Comparison of ENCODE assay signal across 8 mouse cellular contexts in the genomic region with DNA sequence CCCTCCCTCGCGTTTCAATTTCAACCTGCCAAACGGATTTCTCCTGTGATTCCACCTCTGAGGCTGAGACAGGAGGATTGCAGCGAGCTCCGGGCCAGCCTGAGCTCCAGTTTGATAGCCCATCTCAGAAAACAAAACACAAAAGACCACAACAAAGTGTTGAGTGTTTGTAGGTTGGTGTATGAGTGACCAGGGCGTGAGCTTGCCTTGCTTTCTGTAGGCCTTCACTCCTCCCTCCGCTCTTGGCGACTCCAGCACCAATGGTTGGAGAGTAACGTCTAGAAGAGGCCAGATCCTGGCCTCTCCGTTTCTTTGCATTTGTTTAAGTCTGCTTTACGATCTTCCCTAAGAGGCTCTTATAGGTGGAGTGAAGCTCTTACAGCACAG. TPM values are rescaled to one million over a fixed set of nuclear protein-coding genes. Genes with fewer than 3 reads are reported as not detected.
DNase-seq lines count a peak whose midpoint lies in the region; ATAC-seq and TF ChIP-seq lines count a peak whose summit lies in the region.

No protein-coding gene starts in this region.

- no peak for ATAC-seq in heart, embryonic 12.5 days (ENCODE audit: insufficient number of reproducible peaks, low FRiP score)
- no peak for ATAC-seq in limb, embryonic 15.5 days (ENCODE audit: insufficient number of reproducible peaks, low FRiP score, low TSS enrichment, low read depth)

- H3K9ac ChIP-seq in heart, embryonic 12.5 days: peak overlapping the region; percentile 90
- H3K9ac ChIP-seq in limb, embryonic 15.5 days: peak overlapping the region; percentile 92

- peak overlapping the region; percentile 78 for H3K4me3 ChIP-seq in heart, embryonic 12.5 days
- peak overlapping the region; percentile 85 for H3K4me3 ChIP-seq in brown adipose tissue, adult 24 weeks (ENCODE audit: insufficient read depth, low read depth, low read length)
- peak overlapping the region; percentile 91 for H3K4me3 ChIP-seq in hindbrain, embryonic 10.5 days
- H3K4me3 ChIP-seq in limb, embryonic 15.5 days: peak overlapping the region; percentile 90
- H3K4me3 ChIP-seq in small intestine, adult 2 months (ENCODE audit: low read depth, low read length): peak overlapping the region; percentile 80

- H3K9me3 ChIP-seq in heart, embryonic 12.5 days (replicated peaks): no peaks in the 10 kb centered on the region
- no peaks in the 10 kb centered on the region for H3K9me3 ChIP-seq in hindbrain, embryonic 10.5 days
- no peaks in the 10 kb centered on the region for H3K9me3 ChIP-seq in limb, embryonic 15.5 days

- WGBS in heart, embryonic 12.5 days: 27% methylated on average over 11 of the region's 11 CpGs
- WGBS in hindbrain, embryonic 10.5 days: 45% methylated on average over 11 of the region's 11 CpGs
- 30% methylated on average over 11 of the region's 11 CpGs for WGBS in limb, embryonic 15.5 days
- 11% methylated on average over 11 of the region's 11 CpGs for WGBS in small intestine, adult 2 months

- TF ChIP-seq CTCF in small intestine, adult 2 months (IDR thresholded peaks at IDR 0.05; ENCODE audit: extremely low read depth, insufficient read length, insufficient replicate concordance, low read depth, low read length): no peak

- peak overlapping the region; percentile 80 for H3K4me2 ChIP-seq in heart, embryonic 12.5 days
- peak overlapping the region; percentile 79 for H3K4me2 ChIP-seq in limb, embryonic 15.5 days

- no peaks in the 10 kb centered on the region for H3K27me3 ChIP-seq in heart, embryonic 12.5 days (replicated peaks)
- H3K27me3 ChIP-seq in hindbrain, embryonic 10.5 days (ENCODE audit: insufficient read depth, poor library complexity, severe bottlenecking): no peaks in the 10 kb centered on the region
- no peaks in the 10 kb centered on the region for H3K27me3 ChIP-seq in limb, embryonic 15.5 days
- no peaks in the 10 kb centered on the region for H3K27me3 ChIP-seq in small intestine, adult 2 months (ENCODE audit: control insufficient read depth, insufficient read depth, low read length)

- peak overlapping the region; percentile 91 for H3K27ac ChIP-seq in heart, embryonic 12.5 days (ENCODE audit: poor library complexity, severe bottlenecking)
- peak overlapping the region; percentile 12; the same call in 1 of the 2 replicates for H3K27ac ChIP-seq in brown adipose tissue, adult 24 weeks (replicated peaks; ENCODE audit: low read depth, low read length)
- H3K27ac ChIP-seq in hindbrain, embryonic 10.5 days: peak overlapping the region; percentile 96
- H3K27ac ChIP-seq in limb, embryonic 15.5 days: peak overlapping the region; percentile 95
- H3K27ac ChIP-seq in small intestine, adult 2 months (ENCODE audit: insufficient read depth, low read depth, low read length): peak overlapping the region; percentile 15; the same call in 1 of the 2 replicates

- no peak for TF ChIP-seq POLR2A in small intestine, adult 2 months (IDR thresholded peaks at IDR 0.05; ENCODE audit: low read depth, low read length)

- DNase-seq in heart, adult 9 months (ENCODE audit: low spot score in 2 of 2): no peak
- peak; percentile 10 for DNase-seq in hindbrain, embryonic 10.5 days (ENCODE audit: low spot score)
- no peak for DNase-seq in frontal cortex, postnatal 10 days (ENCODE audit: low spot score in 2 of 2)
- no peak for DNase-seq in cerebellum, adult 11-12 months

- H3K36me3 ChIP-seq in heart, embryonic 12.5 days: no peaks in the 10 kb centered on the region
- H3K36me3 ChIP-seq in hindbrain, embryonic 10.5 days: no peaks in the 10 kb centered on the region
- no peaks in the 10 kb centered on the region for H3K36me3 ChIP-seq in limb, embryonic 15.5 days
- no peaks in the 10 kb centered on the region for H3K36me3 ChIP-seq in small intestine, adult 2 months (ENCODE audit: control insufficient read depth, insufficient read depth, low read length)

- peaks cover 10% of the 10 kb centered on the region for H3K4me1 ChIP-seq in heart, embryonic 12.5 days (replicated peaks)
- peaks cover 6% of the 10 kb centered on the region for H3K4me1 ChIP-seq in brown adipose tissue, adult 24 weeks (ENCODE audit: control insufficient read depth, insufficient read depth, insufficient read length, low read length)
- peaks cover 13% of the 10 kb centered on the region for H3K4me1 ChIP-seq in hindbrain, embryonic 10.5 days (replicated peaks)
- peaks cover 9% of the 10 kb centered on the region for H3K4me1 ChIP-seq in limb, embryonic 15.5 days
- peaks cover 8% of the 10 kb centered on the region; the same call in 1 of the 2 replicates for H3K4me1 ChIP-seq in small intestine, adult 2 months (ENCODE audit: control insufficient read depth, insufficient read depth, insufficient read length, low read length)

RNA-seq across cellular contexts. Expression of a gene that starts 0.6 kb away (rescaled TPM):
- 49.4 and 51.7 TPM in 2 replicates for polyA plus RNA-seq in heart, embryonic 12.5 days (2016; fragmentation: Nextera tagmentation; extraction: Ambion mirVana)
- 9.6 and 13.1 TPM in 2 replicates for polyA plus RNA-seq in brown adipose tissue, adult 24 weeks (2012; ENCODE audit: insufficient read depth, insufficient read length, missing spikeins)
- polyA plus RNA-seq in hindbrain, embryonic 10.5 days (2016; fragmentation: Nextera tagmentation; extraction: Ambion mirVana): 23.0 and 25.7 TPM in 2 replicates
- 48.2 and 52.1 TPM in 2 replicates for polyA plus RNA-seq in limb, embryonic 15.5 days (2015; fragmentation: Nextera tagmentation; extraction: Ambion mirVana)
- polyA plus RNA-seq in small intestine, adult 2 months (2012; rRNA removed): 9.6 and 14.4 TPM in 2 replicates

RNA-seq across cellular contexts. Expression of a gene that starts 0.8 kb away (rescaled TPM):
- polyA plus RNA-seq in heart, embryonic 12.5 days (2016; fragmentation: Nextera tagmentation; extraction: Ambion mirVana): 130 and 136 TPM in 2 replicates
- 67.9 and 81.8 TPM in 2 replicates for polyA plus RNA-seq in brown adipose tissue, adult 24 weeks (2012; ENCODE audit: insufficient read depth, insufficient read length, missing spikeins)
- 132 and 133 TPM in 2 replicates for polyA plus RNA-seq in hindbrain, embryonic 10.5 days (2016; fragmentation: Nextera tagmentation; extraction: Ambion mirVana)
- polyA plus RNA-seq in limb, embryonic 15.5 days (2015; fragmentation: Nextera tagmentation; extraction: Ambion mirVana): 132 and 142 TPM in 2 replicates
- polyA plus RNA-seq in small intestine, adult 2 months (2012; rRNA removed): 5.8 and 6.9 TPM in 2 replicates

Comparison
In these comparisons a context has a peak if more than half of its experiments do, and no peak if none do; other contexts are left out.
1. H3K27ac ChIP-seq: peak in every context shown above with its lines; median percentile 96 in hindbrain, embryonic 10.5 days; 95 in limb, embryonic 15.5 days; 91 in heart, embryonic 12.5 days; 15 in small intestine, adult 2 months; 12 in brown adipose tissue, adult 24 weeks.